Mouse (Mus musculus): ENCODE measurements around the gene Mcrs1.
A peak's percentile ranks its signal among the peaks of the same experiment; 100 is the strongest.

Gene Mcrs1

DNA sequence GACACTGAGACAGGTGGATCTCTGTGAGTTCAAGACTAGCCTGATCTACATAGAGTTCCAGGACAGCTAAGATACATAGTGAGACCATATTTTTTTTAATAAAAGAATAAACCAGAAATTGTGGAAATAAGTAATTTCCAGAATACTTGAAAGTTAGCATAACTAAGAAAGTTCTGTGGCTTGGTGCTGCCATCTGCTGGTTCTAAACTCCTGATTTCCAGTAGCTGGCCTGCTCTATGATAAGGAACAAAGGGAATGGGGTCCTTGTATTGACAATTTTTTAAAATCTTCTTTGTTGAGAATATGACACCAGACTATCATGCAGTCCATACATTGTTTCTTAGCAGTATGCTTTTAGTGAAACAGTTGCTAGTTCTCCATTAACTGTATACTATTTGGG is 53.0 kb downstream of the Mcrs1 start:
- DNase-seq, result peak in 1 of 2 experiments; percentile 22

DNA sequence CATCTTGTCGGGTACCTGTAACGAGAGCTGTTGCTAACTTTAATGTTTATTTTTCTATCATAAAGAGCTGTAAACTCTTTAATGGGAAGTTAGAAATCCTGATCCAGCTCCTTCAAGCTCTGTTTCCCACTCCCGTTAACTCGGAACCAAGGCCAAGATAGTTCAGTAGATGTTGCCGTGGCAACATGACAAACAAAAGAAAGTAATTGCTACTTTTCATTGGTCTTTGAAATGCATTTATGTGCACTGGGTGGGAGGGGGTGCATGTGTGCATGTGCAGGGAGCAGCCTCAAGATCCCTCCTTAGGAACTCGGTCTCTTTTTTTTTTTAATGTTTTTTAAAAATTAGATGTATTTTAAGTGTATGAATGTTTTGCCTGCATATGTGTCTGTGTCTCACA is 56.7 kb downstream of the Mcrs1 start:
- DNase-seq, result no peak

DNA sequence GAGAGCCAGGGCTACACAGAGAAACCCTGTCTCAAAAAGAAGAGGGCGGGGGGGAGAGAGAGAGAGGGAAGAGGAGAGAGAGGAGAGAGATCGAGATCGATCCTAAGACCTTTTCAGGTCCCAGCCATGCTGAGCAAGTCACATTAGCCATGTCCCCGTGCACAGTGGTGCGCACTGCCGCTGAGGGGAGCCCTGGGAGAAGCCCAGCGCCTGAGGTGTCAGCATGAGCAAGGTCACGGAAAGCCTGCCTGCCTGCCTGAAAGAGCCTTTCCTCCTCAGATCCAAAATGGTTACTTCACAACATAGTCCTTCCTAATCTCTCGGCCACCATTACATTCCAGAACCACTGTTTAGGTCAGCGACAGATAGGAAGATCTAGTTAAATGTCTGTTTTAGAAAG is 57.4 kb downstream of the Mcrs1 start:
- DNase-seq, result no peak
